Mouse (Mus musculus) adrenal gland, postnatal 36 days (tissue): ENCODE measurements at regions not wholly inside any gene's neighbourhood (a gene's known extent, or its start where the extent isn't known, plus 50 kb on each side); places are given as distances from the start of the nearest gene placed in this dataset.

Source experiments
- DNase-seq, 2 experiments: peaks; one replicate each; pipeline ENCODE4 v3.0.0; 2021; ENCODE audit warnings: mixed read lengths in 1 of 2

DNA sequence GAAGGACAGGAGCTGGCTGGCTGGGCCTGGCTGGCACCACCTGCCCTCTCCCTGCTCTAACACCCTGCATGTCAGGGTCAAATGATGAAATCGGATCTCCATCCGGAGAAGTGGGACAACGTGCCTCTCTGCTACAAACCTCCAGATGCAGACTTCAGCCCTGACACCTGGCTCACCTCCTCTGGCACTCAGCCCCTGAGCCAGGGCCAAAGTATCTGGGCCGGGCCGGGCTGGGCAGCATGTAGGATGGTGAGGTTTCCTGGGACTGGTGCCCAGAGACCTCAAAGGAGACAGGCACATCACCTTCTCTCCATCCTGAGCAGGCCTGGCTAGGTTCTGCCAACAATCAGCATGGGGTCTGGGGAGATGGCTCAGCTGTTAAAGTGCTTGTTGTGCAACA, 113.5 kb downstream of the Tfcp2l1 start:
- DNase-seq, result no peak

DNA sequence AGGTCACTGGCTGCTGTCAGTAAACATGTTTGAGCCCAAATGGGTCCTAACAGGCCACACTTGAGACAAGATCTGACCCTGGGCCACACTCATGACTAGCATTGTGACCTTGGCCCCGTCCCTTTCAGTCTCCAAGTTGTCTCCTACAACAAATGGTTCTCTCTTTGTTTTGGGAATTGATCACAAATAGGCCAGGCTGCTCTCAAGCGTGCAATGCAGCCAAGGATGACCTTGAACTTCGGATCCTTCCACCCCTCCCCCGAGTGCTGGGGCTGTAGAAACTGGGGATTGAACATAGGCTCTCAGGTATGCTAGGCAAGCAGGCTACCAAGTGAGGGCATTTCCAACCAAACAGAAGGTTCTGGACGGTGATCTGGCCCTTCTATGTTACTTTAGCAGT, 120.5 kb downstream of the Tfcp2l1 start:
- DNase-seq, result no peak

DNA sequence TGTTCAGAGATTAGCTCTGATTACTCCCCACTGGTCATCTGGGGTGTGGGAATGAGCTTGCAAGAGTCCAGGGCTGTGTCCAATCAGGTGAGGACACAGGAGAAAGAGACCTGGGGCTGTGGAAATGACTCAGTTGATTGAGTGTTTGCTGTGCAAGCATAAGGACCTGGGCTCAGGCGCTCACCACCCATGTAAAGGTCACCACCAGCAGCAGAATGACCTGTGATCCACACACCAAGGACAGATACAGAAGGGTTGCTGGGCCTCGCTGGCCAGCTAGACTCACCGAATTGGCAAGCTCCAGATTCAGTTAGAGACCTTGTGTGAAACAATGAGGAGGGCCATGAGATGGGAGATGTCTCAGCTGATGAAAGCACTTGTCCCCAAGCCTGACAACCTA, 125.1 kb downstream of the Tfcp2l1 start:
- peak in 1 of 2 experiments; percentile 46 for DNase-seq

DNA sequence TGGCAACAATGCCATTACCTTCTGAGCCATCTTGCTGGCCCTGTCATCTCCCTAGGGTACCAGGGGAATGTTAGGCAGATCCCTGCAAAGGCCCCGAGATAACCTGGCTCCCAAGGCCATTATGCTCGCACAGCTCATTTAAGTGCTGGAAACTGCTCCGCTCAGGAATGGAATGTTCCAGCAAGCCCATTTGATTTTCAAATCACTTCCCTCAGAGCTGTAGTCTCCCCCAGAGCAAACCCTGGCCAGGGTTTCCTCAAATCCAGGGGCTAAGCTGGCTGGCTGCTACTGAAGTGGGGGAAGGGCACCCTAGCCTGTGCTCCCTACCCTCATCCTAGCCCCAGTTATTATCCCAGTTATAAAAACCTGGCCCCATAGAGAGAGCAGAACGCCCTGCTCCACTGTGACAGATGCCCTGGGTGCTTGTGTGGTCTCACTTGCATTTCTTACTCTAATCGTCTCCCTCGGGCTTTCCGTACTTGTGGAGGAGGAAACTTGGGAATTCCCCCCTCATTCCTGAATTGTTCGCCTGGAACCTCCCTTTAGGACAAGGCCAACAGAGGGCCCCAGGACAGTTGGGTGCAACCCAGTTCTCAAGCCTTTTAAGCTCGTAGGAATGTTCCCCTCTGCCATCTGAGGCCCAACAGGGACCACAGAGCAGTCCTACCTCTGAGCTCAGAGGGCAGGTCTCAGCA, 128.6 kb downstream of the Tfcp2l1 start:
- peak in 1 of 2 experiments; percentile 11 for DNase-seq

DNA sequence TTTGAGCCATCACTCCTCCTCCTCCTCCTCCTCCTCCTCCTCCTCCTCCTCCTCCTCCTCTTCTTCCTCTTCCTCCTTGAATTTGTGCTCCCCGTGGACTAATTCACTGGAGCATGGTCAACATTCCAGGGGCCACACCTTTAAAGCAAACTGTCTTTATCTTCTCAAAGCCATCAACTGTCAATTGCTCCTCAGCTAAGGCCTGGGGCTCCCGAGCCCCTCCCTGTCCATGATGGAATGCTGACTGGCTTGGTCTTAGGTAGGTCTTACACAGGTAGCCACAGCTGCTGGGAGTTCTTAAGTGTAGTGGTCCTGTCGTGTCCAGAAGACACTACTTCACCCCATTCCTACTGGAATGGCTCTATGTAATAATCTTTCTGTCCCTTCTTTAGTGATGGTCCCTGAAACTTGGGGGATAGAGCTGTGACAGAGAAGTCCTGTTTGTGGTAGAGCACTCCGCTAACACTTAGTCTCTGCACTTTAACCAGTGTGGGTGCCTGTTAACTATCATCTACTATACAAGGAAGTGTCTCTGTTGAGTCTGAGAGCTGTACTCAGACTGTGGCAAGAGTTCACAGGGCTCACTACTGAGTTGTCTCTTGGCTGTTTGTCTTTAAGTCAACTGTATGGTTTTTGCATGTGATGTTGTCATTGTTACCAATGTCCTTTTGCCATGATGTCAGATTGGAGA, 129.7 kb downstream of the Tfcp2l1 start:
- no peak for DNase-seq

DNA sequence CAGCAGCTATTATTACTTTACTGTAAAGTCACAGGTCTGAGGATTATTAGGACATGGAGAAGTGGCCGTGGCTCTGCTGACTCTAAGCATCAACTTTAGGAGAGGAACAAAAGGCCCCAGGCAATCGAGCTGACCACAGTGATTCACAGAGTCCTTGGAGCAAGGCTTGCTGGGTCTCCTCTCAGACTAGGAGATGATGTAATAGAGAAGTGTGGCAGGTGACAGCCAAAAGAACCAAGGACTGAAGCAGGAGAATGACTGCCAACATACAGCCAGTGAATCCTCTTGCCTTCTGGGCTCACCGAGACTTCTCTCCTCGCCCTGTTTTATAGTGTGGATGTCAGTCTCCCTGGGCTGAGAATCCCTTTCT, 130.3 kb downstream of the Tfcp2l1 start:
- peak; percentile 17 to 54 for DNase-seq

DNA sequence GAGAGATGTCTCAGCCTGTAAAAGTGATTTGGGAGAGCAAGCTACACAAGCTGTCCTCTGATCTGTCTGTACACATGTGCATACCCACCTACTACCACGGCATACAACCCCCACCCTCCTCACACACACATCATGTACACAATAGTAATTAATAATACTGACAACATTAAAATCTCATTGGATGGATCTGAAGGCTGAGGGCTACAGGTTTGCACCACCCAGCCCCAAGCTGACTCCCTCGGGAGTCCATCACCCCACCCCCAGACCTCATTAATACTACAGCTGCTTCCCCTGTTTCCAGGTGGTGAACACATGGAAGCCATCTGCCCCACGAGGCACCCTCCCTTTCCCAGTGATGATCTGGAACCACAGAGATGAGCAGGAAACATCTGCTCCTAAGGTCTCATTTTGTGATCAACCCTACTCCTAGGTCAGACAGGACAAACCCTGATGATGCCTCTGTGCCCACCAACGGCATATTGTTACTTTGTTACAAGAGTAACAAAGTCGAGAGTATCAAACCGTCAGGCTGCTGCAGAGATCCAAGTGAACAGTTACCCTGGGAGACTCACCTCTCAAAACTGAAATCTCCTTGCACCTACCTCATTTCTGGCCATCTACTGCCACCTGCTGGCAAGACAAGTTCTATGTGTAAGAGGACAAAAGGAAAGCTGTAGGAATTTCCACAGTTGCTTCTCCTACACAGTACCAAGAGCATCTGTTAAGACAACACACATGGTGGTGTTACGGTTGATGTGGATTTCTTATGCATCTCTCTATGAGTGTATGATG, 131.6 kb downstream of the Tfcp2l1 start:
- DNase-seq, result peak; percentile 81 to 85

DNA sequence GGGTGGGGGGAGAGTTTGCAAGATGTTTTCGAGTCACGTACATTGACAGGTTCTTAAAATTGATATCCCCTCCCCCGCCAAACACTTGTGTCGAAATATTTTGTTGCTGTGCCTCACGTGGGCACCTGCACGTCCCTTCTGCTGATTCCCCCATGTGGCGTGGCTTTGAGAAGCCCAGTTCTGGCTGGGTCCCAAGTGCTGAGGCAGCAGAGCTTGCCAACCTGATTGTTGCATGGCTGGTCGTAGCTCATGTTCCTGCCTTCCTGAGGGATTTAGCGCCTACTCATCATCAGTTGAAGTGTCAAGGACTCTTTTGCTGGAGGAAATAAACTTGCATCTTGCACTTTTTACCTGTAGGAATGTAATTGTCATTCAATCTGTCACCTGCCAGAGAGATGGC, 137.8 kb downstream of the Tfcp2l1 start:
- DNase-seq, result peak; percentile 14 to 20

DNA sequence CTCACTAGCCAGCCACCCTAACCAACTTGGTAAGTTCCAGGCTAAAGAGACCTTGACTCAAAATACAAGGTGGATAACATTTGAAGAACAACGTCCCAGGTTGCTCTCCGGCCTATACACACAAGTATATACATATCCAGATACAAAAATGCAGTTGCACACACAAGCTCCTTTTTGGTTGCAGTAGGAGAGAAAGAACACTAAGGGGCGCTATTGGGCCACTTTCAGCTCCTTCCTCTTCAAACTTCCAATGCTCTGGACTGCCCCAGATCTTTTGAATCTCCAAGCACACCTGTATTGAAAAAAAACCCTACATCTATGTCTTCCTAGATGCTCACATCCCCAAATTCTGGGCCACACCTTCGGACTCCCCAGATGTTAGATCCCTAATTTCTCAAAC, 141.1 kb downstream of the Tfcp2l1 start:
- peak; percentile 17 to 33 for DNase-seq

DNA sequence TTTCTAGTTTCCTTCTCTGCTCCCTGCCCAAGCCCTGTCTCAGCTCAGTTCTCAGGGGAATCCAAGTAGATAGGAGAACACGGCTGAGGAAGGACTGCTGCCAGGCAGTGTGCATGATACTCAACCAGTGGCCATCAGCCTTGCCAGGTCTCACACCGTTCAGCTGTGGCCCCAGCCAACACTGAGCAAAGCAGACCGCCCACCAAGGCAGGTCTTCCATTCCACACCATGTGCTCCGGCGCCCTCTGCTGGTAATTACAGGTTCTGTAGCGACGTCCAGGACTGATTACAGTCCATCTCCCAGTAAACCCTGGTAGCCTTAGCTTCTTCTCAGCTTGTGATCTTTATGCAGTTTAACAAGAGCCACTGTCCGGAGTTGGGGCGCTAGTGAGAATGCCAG, 144.5 kb downstream of the Tfcp2l1 start:
- peak; percentile 73 to 81 for DNase-seq

DNA sequence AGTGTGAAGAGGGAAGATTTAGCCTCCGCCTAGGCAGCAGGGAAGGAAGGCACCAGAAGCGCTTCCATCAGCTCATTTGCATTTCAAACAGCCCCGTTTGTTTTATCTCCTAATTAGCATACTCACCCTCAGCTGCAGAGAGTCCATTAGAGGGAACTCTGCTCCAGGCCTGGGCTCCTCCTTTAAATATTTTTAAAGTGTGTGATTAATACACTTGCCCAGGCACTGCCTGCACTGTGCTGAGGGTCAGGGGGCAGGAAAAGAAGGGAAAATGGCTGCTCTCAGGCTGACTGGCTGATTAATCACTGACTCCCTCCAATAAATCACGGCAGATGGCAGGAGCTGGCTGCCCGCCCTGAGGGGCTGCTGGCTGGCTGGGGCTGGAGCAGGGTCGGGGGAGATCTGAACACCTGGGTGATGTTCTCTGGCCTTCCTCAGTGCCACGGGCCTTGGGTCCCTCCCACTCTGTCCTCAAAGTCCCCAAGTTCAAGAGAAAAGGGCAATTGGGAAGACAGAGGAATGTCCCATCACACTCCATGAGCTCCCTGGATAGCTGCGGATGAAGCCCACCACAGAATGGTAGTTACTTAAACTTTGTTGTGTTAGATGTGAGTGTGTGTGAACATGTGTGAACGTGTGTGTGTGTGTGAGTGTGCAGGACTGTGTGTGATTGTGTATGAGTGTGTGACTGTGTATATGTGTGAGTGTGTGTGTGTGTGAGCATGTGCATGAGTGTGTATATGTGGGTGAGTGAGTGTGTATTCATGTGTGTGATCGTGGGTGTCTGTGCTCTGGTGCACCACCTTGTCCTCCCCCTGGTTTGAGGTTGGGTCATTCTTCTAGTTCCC, 149.1 kb downstream of the Tfcp2l1 start:
- no peak for DNase-seq
